Mouse (Mus musculus) layer of hippocampus, adult 18-20 months (tissue): ENCODE results near the gene D930020B18Rik. TPM values are rescaled to one million over a fixed set of nuclear protein-coding genes. Genes with fewer than 3 reads are reported as not detected.

Experiments used
- microRNA-seq, 2 experiments: library from miRNA; unstranded; fragments of <30 nt; microRNA quantifications; one replicate each; pipeline ENCODE4 v1.2.0; 2021
- total RNA-seq, 2 experiments: library from RNA; stranded (reverse); gene quantifications; 2 replicates each; pipeline ENCODE4 v1.2.3; 2021

D930020B18Rik gene
- total RNA-seq, 2 experiments from 2014 or later = 0.23 to 0.84 TPM

Small RNA genes within 50 kb of the gene (microRNA-seq; reads per million reads assigned to microRNA genes)
- gene Gm24330 = 0 reads per million in 2 experiments

Other genes starting within 250 kb of the D930020B18Rik start
- 1 to 10 TPM; 9.6 to 9.8 TPM for gene Rassf3, start 165.2 kb upstream of the D930020B18Rik start, total RNA-seq
- 10 to 100 TPM; 52.9 to 56.9 TPM for gene Tbk1, start 54.8 kb upstream of the D930020B18Rik start, total RNA-seq
- 10 to 100 TPM; 71.1 to 72.8 TPM for gene Xpot, start 15.3 kb upstream of the D930020B18Rik start, total RNA-seq
- gene BC048403, start 98.3 kb downstream of the D930020B18Rik start, total RNA-seq = 10 to 100 TPM; 10.1 to 10.9 TPM